Mouse (Mus musculus) frontal cortex, postnatal 36 days (tissue): ENCODE data around the gene Dnah3.

Source experiments
- DNase-seq, 2 experiments: peaks; one replicate each; pipeline ENCODE4 v3.0.0; 2022; ENCODE audit warnings: low spot score in 2 of 2

Dnah3 gene

GRCm38 (mm10) chr7:120055479-120055878 is 39.6 kb downstream of the Dnah3 start:
- DNase-seq, result no peak

DNA sequence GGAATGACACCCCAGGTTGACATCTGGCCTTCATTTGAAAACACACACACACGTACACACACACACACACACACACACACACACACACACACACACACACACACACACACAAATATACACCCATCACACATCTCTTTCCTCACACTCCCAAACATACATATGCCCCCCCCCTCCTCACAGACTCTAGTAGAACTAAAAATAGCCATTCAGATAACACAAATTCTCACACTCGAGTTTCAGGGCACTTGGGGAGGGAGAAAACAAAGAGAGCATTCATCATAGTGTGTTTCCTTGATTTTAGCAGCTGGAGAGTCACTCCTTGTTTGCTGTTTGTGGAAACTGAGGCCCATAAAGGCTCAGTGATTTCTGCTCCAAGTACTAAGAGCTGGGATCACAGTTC is 41.1 kb downstream of the Dnah3 start:
- no peak for DNase-seq

DNA sequence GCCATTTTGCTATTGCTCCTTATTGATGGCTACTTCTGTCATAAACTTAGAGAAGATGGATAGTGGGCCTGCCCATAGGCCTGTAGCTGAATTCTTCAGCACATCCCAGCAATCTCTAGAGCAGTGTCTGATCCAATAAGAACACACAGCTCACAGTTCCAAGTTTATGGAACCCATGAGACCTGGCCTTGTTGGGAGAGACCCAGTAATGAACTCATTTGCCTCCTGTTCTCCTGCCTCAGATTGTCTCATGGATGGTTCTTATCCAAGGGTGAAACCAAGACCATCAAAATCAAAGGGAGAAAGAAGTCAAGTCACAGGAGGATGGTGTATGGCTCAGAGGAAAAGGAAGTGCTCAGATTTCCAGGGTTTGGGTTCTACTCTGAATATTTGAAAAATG is 44.6 kb downstream of the Dnah3 start:
- no peak for DNase-seq

DNA sequence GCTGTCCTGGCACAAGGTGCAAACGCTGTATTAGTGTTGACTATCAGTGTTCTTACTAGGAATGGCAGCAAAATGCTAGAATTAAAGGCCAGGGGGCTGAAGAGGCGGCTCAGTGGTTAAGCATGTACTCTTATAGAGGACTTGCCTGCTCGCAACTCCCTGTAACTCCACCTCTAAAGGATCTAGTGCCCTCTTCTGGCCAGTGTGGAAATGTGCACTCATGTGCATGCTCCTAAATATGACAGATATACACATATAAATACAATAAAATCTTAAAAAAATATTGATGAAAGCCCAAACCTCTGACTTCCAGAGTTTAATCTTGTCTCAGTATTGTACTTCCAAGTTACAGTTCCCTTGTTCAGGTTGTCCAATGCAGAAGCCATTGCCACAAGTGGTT is 51.1 kb downstream of the Dnah3 start:
- DNase-seq, result no peak

- peak; percentile 4 to 19 for DNase-seq
Measured at GRCm38 (mm10) chr7:120036422-120036821, 58.7 kb downstream of the Dnah3 start.

DNA sequence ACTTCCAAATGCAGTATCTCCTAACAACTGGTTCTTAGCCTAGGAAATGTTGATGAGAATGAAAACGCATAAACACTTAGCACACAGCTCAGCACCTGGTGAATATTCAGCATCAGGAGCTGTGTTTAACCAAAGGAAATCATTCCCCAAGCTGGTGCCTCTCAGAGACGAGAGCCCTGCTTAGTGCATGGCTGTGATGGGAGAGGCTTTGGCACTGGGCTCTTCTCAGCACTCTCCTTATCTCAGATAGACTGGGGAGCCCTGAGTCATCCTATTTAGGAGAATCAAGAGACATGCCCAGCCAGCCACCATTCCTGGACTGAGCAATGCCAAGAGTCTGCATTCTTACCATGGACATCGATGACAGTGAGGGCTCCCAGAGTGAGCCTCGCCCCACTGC is 60.1 kb downstream of the Dnah3 start:
- DNase-seq, result peak in 1 of 2 experiments; percentile 9

DNA sequence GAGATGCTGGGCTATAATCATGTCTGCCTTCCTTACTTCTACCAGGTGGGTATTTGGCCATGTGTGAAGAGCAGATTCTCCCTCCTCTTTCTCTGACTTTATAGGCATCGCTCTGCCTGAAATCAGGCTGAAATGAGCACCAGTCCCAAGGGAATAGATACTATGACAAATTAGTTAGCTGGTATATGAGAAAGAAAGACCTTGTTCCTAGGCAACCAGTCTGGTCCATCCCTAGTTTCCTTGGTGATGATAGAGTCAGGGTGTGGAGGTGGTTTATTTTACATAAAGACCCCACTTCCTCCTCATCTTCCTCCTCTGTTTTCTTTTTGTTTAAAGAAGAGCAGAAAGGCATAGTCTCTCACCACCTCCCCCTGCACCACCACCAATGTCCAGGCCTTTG is 60.5 kb downstream of the Dnah3 start:
- DNase-seq, result peak in 1 of 2 experiments; percentile 9

GRCm38 (mm10) chr7:120028669-120029068 is 66.4 kb downstream of the Dnah3 start:
- DNase-seq, result no peak

- no peak for DNase-seq
Measured at GRCm38 (mm10) chr7:119997066-119997465, 98.0 kb downstream of the Dnah3 start.

GRCm38 (mm10) chr7:119985279-119985912 is 109.7 kb downstream of the Dnah3 start:
- peak in 1 of 2 experiments; percentile 20 for DNase-seq

- no peak for DNase-seq
Measured at GRCm38 (mm10) chr7:119980170-119980569, 114.9 kb downstream of the Dnah3 start.

DNA sequence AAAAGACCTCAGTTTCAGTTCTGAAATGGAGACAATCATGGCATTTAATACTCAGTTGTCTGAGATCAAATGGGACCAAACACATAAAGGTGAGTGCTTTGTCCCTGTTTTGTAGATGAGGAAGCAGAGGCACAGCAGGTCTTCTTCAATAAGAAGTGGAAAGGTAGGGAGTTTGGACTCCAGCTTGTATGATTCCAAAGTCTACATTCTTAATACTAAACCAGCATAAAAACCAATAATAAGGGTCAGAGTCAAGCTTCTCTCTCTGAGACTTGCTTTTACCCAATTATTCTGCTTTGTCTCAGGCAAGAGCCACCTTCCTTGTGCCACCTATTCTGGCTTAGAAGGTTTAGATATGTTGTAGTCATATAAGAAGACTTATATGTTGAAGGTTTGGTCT is 116.5 kb downstream of the Dnah3 start:
- no peak for DNase-seq

DNA sequence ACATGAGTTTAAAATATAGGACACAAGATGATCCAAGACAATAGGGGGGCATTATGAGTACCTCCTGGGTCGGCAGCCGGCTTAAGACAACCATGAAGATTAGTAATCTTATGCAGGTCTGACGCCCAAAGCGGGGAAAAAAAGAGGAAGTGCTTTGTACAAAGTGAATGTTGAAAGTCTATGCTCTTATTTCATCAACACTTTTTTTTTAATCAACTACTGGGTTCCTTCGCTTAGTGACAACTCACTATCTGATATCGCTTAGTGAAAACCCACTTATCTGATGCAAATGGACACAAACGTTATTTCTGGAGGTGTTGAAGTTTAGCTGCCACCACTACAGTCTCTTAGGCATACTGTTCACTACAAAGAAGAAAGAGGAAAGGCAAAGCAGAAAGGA is 117.5 kb downstream of the Dnah3 start:
- no peak for DNase-seq

- DNase-seq, result no peak
Measured at GRCm38 (mm10) chr7:119976256-119976655, 118.8 kb downstream of the Dnah3 start.

- DNase-seq, result no peak
Measured at GRCm38 (mm10) chr7:119974214-119974613, 120.9 kb downstream of the Dnah3 start.

GRCm38 (mm10) chr7:119969320-119969719 is 125.8 kb downstream of the Dnah3 start:
- DNase-seq, result no peak

GRCm38 (mm10) chr7:119965651-119966395 is 129.3 kb downstream of the Dnah3 start:
- no peak for DNase-seq

GRCm38 (mm10) chr7:119965205-119965604 is 129.9 kb downstream of the Dnah3 start:
- DNase-seq, result no peak

GRCm38 (mm10) chr7:119961107-119961506 is 134.0 kb downstream of the Dnah3 start:
- no peak for DNase-seq

DNA sequence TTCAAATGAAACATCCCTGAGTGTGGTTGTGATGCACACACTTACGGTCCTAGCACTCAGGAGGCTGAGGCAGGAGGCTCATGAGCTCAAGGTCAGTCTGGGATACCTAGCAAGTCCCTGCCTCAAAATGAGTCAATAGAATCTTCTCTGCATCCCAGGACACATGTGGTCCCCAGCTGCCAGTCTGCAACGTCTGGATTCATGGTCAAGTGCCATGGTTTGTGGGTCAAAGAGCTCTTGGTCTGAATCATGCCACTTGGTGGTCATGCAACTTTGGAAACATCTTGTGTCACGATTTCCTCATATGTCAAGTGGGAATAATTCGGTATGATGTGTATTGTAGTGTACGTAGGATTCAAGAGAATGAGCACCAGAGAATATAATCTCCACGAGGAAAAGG is 134.5 kb downstream of the Dnah3 start:
- DNase-seq, result no peak

- no peak for DNase-seq
Measured at GRCm38 (mm10) chr7:119960006-119960405, 135.1 kb downstream of the Dnah3 start.

DNA sequence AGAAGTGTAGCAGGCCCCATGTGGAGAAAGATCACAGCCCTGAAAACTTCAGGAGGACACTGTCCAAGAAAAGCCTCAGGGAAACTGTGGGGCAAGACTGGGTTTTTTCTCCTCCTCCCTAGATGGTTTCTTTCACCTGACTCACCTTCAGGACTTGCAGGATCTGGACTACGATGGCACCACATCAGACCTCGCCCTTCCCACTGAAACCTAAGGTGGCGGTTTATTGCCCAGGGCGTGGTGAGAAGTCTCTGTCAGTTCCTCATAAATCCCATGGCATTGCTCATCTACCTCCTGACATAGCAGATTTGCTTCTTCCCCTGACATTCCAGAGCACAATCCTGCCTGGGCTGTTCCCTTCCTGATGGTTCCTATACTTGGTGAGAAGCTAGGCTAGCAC is 135.6 kb downstream of the Dnah3 start:
- no peak for DNase-seq

DNA sequence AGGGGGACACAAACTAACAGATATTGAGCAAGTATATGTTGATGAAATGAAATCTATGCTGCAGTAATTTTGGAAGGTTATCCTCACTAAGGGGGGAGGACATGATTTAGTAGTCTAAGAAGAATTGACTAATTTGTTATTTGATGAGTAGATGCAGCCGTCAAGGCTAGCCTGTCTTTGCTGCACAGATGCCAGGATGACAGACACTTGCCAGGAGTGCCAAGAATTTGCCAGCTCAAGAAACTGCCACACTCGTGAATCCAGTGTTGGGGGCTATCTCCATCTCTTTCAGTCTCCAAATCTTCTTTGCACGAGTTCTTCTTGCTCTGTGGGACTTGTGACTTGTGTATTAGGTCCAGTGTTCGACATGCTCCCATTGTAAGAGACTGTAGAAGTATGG is 136.0 kb downstream of the Dnah3 start:
- DNase-seq, result no peak

- no peak for DNase-seq
Measured at GRCm38 (mm10) chr7:119957421-119957820, 137.7 kb downstream of the Dnah3 start.
